Mouse (Mus musculus) ES-E14 (cell line): ENCODE measurements at regions not wholly inside any gene's neighbourhood (a gene's known extent, or its start where the extent isn't known, plus 50 kb on each side); places are given as distances from the start of the nearest gene placed in this dataset.

Source experiments
- CHD2 ChIP-seq: IDR thresholded peaks from 2 replicates; pipeline ENCODE4 v1.6.1; 2014; ENCODE audit warnings: mild to moderate bottlenecking, low read depth, low read length, inconsistent platforms
- HCFC1 ChIP-seq: IDR thresholded peaks from 2 replicates; pipeline ENCODE4 v1.6.1; 2012; ENCODE audit warnings: low read length, inconsistent platforms, borderline replicate concordance; ENCODE audit not compliant: insufficient read depth
- MAFK ChIP-seq: IDR thresholded peaks from 2 replicates; pipeline ENCODE4 v1.6.1; 2014; ENCODE audit warnings: mild to moderate bottlenecking, low read depth, low read length, inconsistent platforms; ENCODE audit not compliant: insufficient read depth
- ZC3H11A ChIP-seq: IDR thresholded peaks from 2 replicates; pipeline ENCODE4 v1.6.1; 2012; ENCODE audit warnings: low read depth, mild to moderate bottlenecking, inconsistent platforms, low read length, borderline replicate concordance
- ZNF384 ChIP-seq: IDR thresholded peaks from 2 replicates; pipeline ENCODE4 v1.6.1; 2012; ENCODE audit warnings: low read depth, low read length, inconsistent platforms

GRCm38 (mm10) chr3:17668839-17669238 lies 279.4 kb upstream of the Cypt12 start:
- TF ChIP-seq CHD2 (no peak), ZC3H11A (no peak), HCFC1 (no peak), MAFK (no peak), ZNF384 (no peak)
